Mouse (Mus musculus) skeletal muscle tissue, adult 2 months (tissue): ENCODE results near the gene Syt12.

Source experiments
- DNase-seq: peaks from one replicate; pipeline ENCODE4 v3.0.0-alpha.2; 2012; ENCODE audit warnings: low read depth, low spot score

Gene Syt12

DNA sequence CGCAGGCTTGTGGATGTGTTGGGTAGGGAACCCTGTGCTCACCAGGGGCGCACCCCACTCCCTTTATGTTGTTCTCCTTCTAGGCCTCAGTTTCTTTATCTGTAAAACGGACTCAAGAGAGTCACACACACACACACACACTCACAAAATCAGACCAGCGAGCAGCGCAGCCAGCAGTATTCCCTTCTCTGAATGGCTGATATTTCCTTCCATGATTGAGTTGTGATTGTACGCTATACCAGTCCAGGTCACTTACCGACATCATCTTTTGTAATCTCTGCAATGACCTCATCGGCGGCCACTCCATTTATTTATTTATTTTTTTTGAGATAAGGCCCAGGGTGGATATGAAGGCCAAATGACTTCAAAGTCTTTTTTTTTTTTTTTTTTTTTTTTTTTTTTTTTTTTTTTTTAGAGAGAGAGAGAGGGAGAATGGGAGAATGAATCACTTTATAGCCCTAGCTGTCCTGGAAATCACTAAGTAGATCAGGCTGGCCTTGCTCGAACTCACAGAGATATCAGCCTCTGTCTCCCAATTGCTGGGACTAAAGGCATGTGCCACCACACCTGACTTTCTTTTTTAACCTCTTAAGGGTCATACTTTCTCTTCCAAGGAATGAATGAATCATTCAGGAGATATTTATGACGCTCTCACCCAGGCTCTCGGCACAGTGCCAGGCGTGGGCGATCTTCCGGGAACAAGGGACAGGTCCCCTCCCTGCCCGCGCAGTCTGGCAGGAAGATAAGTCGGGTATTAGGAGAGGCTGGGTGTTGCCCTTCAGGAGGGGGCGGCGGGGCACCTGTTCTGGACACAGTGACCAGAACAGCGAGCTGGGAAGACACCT lies at the start of gene Syt12:
Syt12 (minus strand) TSS at position 103 of the 845 bp plus-strand sequence.
- no peak for DNase-seq

DNA sequence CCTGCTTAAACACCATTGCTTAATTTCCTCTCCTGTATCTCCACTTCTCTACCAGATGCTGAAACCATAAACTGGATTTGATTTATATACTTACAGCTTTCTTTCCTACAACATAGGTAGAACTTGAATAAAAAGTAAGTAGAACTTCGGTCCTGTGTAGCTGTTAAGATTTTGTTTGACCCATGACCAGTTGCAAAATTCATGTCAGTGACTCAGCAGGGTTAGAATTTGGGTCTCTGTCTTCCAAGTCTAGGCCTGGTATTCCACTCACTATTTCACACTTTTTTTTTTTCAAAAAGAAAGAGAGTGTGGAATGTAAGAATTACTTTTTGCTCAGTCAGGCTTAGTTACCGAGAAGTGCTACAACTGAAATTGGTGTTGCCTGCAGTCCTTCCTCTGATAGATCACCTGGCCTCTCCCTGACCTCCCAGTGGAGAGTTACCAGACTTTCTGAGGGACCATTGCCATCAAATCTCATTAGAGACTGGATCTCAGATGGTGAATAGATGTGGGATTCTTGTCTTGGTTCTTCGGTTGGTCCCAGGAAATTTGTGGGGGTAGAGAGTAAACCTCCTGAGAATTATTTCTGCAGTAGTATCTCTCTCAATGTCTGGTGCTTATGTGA lies 44.3 kb upstream of the Syt12 start:
- DNase-seq: no peak

DNA sequence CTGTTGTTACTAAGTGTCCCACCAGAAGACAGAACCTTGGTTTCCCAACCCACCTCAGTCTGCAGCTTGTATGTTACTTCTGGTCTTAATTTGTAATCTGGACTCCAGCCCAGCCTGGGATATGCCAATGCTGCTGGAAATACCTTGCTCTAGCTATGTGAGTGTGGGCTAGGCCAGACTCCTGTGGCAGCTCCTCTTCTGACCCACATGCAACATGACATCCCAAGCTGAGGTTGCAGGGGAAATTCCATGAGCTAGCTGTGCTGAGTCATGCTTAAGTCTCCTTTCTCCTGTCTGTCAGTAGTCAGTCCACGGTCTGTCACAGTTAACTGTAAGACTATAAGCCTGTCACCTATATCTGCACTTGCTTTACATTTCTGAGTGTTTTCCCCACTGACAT lies 40.2 kb upstream of the Syt12 start:
- DNase-seq: peak; percentile 75

DNA sequence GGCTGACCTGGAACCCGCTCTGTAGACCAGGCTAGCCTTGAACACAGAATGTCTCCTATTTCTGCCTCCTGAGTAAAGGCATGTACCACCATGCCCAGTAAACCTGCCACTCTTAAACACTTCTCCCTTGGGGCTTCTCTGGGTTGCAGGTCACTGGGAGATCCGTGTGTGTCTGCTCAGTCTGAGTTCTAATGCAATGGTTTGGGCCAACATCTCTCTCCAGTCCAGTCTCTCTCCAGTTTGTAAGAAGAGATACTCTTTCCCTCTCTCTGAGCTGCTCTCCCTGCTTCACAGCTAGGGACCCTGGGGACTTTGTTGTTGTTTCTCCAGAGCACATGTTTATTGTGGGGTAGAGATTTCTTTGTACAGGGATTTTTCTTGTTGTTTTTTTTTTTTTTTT lies 39.0 kb upstream of the Syt12 start:
- no peak for DNase-seq

DNA sequence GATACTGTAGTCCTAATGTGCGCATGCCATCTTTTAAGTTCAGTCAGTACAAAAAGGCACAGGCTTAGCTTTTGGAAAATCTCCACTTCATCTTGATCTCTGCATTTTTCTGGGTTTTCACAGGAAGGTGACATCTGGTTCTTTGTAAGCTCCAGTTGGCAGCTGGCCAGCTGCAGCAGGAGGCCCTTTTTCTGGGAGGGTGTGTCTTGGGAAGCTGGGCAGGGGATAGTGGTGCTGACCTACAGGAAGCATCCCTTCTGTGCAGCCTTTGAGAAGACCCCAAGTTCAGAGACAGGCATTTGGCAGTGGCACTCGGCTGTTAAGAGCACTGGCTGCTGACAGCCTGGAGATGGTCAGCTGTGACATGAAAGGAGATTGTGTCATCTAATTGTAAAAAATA lies 38.5 kb upstream of the Syt12 start:
- no peak for DNase-seq

DNA sequence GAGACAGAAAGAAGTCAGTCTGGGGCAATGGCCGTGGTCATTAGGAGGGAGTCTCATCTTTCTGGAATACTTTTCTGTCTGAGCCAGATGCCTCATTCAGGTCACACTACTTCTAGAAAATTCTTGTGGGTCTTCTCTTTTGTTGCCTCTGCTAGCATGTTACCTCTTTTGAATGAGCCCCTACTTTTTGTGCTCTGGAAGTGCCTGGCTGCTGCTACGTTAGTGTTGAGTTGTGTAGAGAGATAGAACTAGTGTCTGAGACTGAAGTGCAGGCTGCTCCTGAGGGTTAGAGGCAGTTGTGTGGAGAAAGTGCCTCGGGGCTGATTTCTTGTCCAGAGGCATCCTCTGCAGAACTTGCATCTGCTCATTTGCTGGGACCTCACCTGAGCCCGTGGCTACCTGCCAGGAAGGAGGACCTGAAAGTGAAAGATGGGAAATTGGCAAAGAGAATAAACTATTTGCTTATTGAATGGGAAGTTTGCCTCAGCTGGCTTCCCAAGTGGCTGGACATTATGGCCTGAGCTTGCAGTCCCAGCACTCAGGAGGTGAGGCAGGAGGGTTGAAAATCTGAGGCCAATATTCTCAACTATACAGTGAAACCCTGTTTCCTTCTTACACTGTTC lies 36.1 kb upstream of the Syt12 start:
- no peak for DNase-seq

DNA sequence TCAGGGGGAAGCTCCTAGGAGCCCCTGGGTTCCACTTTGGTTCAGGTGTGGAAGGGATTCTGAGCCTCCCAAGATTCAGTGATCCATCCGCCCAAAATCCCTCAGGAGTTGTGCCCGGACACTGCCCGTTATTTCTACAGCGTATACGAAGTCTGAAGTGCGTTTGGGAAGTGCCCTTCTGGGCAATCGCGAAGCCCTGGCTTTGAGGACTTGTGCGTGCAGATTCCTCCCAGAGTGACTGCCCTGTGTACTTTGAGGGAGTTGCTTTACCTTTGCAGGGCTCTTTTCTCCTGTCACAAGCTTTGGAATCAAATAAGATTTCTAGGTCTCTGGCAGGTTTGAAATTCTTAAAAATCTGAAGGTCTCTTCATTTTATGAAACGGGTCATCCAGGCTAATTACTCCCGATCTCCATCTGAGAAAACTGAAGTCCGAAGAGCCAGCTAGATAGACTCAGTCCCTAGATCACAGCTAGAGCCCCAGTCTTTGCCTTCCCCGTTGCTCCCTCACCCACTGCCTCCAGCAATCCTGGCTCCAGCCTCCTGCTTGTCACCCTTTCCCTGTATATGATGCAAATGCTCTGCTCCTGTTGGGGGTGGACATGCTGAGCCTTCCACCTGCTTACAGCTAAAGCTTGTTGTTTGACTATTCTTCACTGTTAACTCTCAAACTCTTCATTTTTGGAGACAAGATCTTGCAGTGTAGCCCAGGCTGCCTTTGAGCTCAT lies 34.0 kb upstream of the Syt12 start:
- DNase-seq: no peak

DNA sequence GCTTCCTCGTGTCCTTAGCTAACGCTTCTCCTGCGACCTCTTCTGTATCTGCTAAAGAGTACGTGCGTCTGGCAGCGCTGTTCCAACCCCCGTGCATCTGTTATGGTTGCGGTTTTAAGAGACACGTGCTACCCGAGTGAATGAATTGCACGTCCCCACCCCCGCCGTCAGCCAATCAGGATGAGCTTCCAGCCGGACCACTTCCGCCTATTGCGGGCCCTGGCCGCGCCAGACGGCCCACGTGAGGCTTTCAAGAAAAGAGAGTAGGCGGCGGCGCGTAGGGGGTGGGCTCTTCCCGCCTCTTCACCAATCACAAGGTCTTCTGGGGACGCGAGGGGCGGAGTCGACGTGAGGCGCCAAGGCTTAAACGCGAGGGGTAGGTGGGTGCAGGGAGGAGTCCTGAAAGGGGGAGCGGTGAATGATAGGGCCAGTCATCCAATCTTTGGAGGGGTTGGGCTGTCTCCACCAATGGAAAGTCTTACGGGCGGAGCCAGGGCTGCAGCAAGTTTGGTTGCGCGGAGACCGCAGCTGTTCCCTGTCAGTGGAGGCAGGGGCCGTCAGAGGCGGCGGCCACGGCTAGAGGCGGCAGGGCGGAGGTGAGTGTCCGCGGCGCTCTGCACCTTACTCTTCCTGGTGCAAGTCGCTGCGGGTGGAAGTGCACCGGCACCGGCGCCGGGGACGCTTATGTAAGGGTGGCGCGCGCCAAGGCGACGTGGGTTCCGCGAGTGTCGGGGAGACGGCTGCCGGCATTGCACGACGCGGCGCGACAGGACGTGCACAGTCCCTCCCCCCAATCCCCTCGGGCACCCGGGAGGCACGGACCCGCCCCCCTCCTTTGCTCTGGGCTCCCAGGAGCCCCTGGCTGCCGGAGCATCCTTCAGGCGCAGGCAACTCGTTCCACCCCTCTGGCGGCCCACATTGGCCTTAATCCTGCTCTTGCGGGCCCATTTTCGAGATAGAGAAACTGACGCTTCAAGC lies 33.0 kb upstream of the Syt12 start, which contains the start of gene Pcx:
Pcx (plus strand) TSS at position 487 of the 978 bp plus-strand sequence.
- peak; percentile 99 for DNase-seq

DNA sequence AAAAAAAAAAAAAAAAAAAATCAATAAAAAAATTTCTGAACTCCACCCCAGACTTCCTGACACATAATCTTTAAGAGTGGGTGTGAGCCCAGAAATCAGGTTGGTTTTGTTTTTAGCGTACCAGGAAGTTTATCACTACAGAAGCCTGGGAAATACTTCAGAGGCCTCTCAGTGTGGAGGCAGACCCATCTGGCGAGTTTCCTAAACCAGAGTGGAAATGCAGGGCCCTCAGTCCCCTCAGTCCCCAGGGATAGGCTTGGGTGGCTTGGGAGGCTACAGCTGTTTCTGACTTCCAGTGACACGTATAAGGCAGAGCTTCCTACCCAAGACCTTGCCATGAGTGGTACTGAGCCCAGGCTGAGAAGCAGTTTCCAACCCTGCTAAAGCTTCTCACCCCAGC lies 30.5 kb upstream of the Syt12 start:
- no peak for DNase-seq

DNA sequence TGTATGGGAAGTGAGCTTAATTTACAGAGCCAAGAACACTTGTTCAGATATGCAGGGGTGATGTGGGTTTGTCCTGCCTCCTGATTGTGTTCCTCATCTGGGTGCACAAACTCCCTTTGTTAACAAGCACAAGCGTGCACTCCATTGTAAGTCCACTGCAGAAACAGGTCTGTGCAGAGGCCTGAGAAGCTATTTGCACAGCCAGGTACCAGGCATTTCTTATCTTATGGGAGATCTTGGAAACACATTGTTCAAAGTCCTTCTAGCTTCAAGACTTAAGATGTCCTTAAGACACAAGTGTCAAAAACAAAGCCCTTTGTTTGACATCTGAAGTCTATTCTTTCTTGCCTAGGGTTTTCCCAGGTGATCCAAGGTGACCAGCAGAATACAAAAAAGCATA lies 27.6 kb upstream of the Syt12 start:
- DNase-seq: no peak

DNA sequence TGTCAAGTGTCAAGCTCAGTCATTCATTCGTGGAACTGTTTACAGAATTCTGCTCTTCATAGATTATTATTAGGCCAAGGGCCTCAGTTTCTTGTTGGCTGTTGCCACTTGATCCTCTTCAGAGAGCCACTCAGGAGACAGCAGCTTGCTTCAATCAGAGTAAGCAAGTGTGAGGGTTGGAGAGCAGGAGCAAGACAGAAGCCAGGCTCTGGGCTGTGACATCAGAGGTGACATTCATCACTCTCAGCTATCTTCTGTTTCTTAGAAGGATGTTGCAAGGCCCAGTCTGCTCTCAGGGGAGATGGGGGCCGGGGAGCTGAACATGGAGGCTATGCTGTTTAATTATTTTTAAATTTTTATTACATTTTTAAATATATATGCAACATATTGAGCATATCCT lies 25.5 kb upstream of the Syt12 start:
- no peak for DNase-seq

DNA sequence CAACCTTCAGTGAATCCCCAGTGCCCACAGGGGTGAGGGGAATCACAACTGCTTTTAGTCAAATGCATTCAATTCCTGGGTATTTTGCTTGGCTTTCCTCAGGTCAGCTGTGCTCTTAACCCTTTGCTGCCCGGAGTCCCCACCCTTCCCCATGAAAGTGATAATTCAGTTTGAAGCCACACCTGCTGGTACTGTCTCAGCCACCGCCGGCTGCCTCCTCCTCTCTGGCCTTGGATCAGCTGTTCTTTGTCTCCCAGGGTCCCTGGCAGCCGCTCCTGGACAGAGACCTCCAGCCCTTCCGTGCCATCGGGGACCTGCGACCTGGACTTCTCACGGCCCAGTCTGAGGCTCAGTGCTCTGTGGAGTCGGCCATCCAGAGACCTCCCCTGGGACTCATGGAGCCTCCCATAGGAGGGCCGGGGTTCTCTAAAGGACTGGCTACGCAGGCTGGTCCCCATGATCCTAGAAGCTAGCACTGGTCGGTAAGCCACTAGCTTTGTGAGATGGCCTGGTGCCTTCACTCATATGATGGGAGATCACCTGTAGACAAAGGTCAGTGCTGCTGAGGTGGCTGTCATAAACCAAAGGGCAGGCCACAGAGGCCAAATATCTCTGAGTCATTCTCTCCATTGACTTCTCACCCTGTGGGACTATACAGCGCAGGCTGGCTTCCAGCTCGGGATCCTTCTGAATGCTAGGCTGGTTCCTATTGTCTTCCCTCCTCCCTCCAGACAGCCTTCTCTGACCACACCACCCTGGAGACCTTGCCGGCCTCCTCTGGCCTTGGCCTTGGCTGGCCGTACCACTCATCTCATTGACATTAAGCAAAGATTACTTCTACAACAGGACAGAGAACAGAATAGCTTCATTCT lies 21.1 kb upstream of the Syt12 start, which contains the start of gene 2010003K11Rik:
2010003K11Rik (minus strand) TSS at position 522 of the 872 bp plus-strand sequence.
- no peak for DNase-seq

DNA sequence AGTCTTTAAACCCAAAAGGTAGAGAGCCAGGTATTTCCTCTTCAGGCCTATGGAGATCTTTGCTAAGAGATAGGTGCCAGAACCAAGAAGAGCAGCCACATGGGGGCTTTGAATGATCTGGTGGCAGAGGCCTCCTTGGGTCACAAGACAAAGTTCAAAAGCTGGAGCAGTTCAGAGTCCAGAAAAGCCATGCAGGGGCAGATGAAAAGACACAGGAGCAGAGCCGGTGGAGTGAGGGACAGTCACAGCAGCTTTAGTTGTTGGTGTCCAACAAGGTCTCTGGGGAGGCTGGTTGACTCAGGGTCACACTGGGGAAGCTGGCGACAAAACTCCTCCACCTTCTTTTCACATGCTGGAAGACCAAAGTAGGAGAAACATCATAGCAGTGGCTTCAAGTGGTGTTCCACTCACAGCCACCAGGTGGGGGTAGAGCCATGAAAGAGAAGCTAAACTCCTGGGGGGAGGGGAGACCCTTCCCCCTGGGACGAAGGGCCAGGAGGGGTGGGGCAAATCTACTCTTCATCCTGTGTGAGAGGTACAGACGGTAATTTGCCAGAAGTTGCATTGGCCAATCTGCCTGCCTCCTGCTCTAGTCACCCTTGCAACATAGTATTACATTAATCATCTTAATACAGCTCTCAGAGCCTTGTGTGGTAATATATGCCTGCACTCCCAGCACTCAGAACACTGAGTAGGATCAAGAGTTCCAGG lies 20.2 kb upstream of the Syt12 start:
- peak; percentile 71 for DNase-seq

DNA sequence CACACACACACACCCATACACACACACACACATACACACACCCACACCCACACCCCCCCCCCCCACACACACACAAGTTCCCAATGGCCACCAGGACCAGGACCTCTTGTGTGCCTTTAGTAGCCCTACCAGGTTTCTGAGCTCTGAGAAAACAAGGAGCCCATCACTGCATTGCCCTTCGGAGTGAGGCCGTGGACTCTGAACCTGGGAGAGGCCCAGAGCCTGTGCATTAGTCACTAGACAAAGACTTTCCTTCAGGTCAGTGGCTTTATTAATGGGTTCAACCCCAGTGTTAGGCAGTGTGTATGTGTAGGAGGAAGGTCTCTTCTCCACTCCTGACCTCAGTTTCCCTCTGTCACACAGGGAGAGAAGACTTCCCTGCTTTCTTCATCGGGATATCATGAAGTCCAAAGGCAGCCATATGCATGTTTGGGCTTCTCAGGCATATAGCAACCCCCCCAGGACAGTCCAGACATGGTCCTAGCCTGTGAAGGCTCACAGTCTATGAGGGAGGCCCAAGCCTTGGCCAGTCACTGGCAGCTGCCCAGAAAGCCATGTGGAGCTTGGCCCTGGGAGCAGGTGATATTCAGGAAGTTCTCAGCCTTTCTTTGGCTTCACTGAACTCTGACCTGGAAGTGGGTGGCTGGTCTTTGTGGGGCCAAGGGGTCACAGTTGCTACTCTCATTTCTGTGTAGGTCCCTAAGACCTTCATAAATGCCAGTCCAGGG lies 19.5 kb upstream of the Syt12 start:
- DNase-seq: no peak

DNA sequence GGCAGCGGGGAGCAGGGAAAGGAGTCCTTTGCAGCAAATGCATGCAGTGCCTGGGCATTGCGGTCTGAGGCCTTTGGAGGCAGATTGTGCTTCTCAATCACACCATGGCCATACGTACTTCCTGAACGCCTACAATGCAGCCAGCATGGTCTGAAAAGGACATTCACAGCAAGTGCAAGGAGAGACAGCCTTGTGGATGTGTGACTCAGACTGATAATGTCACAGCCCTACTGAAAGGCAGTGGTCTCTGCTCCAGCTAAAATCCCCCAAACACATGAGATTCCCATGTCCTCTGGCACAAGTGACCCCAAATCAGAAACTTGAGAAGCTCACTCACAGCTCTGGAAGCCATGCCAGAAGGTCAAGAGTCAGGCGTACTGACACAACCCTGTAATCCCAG lies 18.6 kb upstream of the Syt12 start:
- no peak for DNase-seq

DNA sequence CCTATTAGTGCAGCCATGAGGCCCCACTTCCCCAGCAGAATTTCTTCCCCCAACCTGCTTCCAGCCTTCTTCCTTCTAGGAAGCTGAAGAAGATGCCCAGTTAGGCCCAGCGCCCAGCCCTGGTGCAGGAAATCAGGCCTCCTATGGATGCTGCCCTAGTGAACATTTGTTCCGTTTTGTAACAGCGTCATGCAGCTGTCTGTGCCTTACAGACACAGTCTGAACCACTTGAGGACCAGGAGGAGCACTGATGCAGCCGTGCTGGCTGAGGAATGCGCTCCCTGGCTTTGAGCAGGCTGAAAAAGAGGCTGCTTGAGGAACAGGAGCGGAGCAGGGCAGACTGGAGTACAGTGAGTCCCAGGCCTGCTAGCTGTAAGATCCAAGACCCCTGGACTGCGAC lies 17.5 kb upstream of the Syt12 start:
- DNase-seq: no peak

DNA sequence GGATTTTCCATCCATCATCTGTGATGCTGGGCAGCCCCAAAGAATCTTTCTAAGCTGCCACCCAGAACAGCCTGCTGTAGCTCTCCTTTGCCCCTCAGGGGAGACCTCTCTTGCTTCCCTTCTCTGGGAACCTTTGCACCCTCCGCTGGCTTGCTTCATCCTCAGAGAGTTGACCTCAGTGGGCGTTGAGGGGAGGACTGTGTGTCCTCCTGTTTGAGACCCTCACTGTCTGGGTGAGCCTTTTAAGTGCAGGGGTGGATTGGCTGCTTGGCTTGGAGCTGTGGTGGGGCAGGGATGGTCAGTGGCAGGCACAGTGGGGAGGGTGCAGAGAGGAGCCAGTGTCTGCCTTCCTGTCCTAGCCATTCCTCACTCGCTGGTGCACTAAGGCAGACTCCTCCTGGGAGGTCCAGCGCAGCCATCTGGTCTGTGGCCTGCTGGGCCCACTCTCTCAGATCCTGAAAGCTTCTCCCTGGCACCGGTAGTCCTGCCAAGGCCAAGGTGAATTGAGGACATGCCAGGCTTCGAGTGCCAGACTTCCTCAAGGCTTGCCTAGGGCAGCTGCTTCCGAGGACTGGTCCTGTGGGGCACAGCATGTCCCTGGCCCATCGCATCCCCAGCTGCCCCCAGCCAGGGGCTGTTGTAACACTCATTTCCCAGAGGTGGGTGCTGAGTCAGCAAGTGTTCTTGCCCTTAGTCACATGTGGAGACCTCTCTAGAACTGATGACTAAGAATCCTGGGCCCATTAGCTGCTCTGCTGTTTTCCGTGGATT lies 15.5 kb upstream of the Syt12 start:
- peak; percentile 96 for DNase-seq
